Comparison of ENCODE assay signal across 16 mouse cellular contexts in genomic region chr2:6705475-6705874, GRCm38 (mm10).
DNase-seq lines count a peak whose midpoint lies in the region; ATAC-seq and TF ChIP-seq lines count a peak whose summit lies in the region.
"Had no signal": no experiment of that assay in that cellular context is flagged by ENCODE, and none has a peak within 500 bp of the region (broad histone marks: within the 10 kb centered on the region; RNA-seq: fewer than 3 reads in every experiment).

No protein-coding gene starts in this region.

- no peak overlapping the region for H3K4me3 ChIP-seq in limb, embryonic 14.5 days (replicated peaks; ENCODE audit: low read length)
- H3K4me3 ChIP-seq in limb, embryonic 10.5 days: no peak overlapping the region
- H3K4me3 ChIP-seq in CH12.LX (replicated peaks in 1 of 3; ENCODE audit: low read depth in 2 of 3, low read length in 2 of 3, poor library complexity in 1 of 3): peak overlapping the region in 1 of 3 experiments; percentile 34
- H3K4me3 ChIP-seq: hindbrain, embryonic 13.5 days; midbrain, embryonic 12.5 days; neural tube, embryonic 13.5 days had no signal

- no peak for TF ChIP-seq POLR2A in limb, embryonic 14.5 days (IDR thresholded peaks at IDR 0.05; ENCODE audit: borderline replicate concordance, extremely low read depth, insufficient read depth, insufficient read length)
- TF ChIP-seq POLR2A in CH12.LX (IDR thresholded peaks at IDR 0.05; ENCODE audit: low read depth, low read length): peak; percentile 14; the same call in 1 of the 2 replicates

- H3K4me2 ChIP-seq in limb, embryonic 14.5 days (replicated peaks; ENCODE audit: low read depth, low read length, severe bottlenecking): no peak overlapping the region
- H3K4me2 ChIP-seq in CH12.LX (ENCODE audit: insufficient read depth, low read depth, poor library complexity, severe bottlenecking): peak overlapping the region; percentile 96
- H3K4me2 ChIP-seq: heart, embryonic 11.5 days; hindbrain, embryonic 13.5 days; lung, embryonic 14.5 days; midbrain, embryonic 12.5 days; neural tube, embryonic 13.5 days had no signal

- peaks cover 16% of the 10 kb centered on the region for H3K4me1 ChIP-seq in limb, embryonic 14.5 days (ENCODE audit: control insufficient read depth, insufficient read depth, low read length)
- H3K4me1 ChIP-seq in limb, embryonic 10.5 days: peaks cover 18% of the 10 kb centered on the region
- H3K4me1 ChIP-seq in CH12.LX (ENCODE audit: control insufficient read depth in 1 of 2, insufficient read depth in 2 of 2): peaks cover 27 to 77% of the 10 kb centered on the region in 2 experiments

- dilution Hi-C loops in CH12.LX (cut with MboI; ENCODE audit: extremely low pct_ligation_motif_present, extremely low pct_unique_long_range_greater_than_20kb, low sequenced_read_pairs): no loop called here

- DNase-seq in limb, embryonic 14.5 days (ENCODE audit: low spot score): no peak
- no peak for DNase-seq in limb, embryonic 10.5 days (ENCODE audit: low spot score)
- no peak for DNase-seq in CH12.LX (ENCODE audit: extremely low read depth)
- no peak for DNase-seq in cerebellum, adult 9-11 months
- DNase-seq in heart, adult 9 months (ENCODE audit: low spot score in 2 of 2): no peak
- DNase-seq: adrenal gland, postnatal 25 days; cerebellum, adult 18-20 months; kidney, adult 9 months; lung, embryonic 14.5 days; right cerebral cortex, adult 18-20 months had no signal

- WGBS in limb, embryonic 14.5 days: 63% methylated on average over 7 of the region's 7 CpGs
- whole genome bisulfite sequencing in limb, embryonic 10.5 days: 67% methylated on average over 7 of the region's 7 CpGs

- H3K27me3 ChIP-seq in limb, embryonic 14.5 days (ENCODE audit: control insufficient read depth, insufficient read depth, low read length): no peaks in the 10 kb centered on the region
- no peaks in the 10 kb centered on the region for H3K27me3 ChIP-seq in limb, embryonic 10.5 days (ENCODE audit: low read depth, poor library complexity, severe bottlenecking)
- H3K27me3 ChIP-seq in CH12.LX (replicated peaks): no peaks in the 10 kb centered on the region
- H3K27me3 ChIP-seq: hindbrain, embryonic 13.5 days; midbrain, embryonic 12.5 days; neural tube, embryonic 13.5 days had no signal

- TF ChIP-seq CTCF in CH12.LX (conservative IDR thresholded peaks at IDR 0.05 in 1 of 2, IDR thresholded peaks at IDR 0.05 in 1 of 2; ENCODE audit: low read depth in 2 of 2, low read length in 2 of 2): no peak

- peaks cover 62% of the 10 kb centered on the region for H3K79me2 ChIP-seq in CH12.LX (replicated peaks; ENCODE audit: control insufficient read depth, extremely low read depth, insufficient read depth, poor library complexity, severe bottlenecking)

- in situ Hi-C loops in CH12.LX (cut with MboI; ENCODE audit: low pct_ligation_motif_present, low pct_unique_long_range_greater_than_20kb, low sequenced_read_pairs): loop anchor here (25.0 kb wide), 1 partner anchor 268 kb away; no protein-coding TSS in a partner anchor

- TF ChIP-seq RAD21 in CH12.LX (IDR thresholded peaks at IDR 0.05; ENCODE audit: low read depth, low read length): no peak

- H3K27ac ChIP-seq in limb, embryonic 14.5 days (replicated peaks; ENCODE audit: low read depth, low read length): 0 out of 2 replicates have a peak overlapping the region, but pooled peaks have one; percentile 13
- H3K27ac ChIP-seq in limb, embryonic 10.5 days: no peak overlapping the region
- H3K27ac ChIP-seq in CH12.LX (ENCODE audit: insufficient read depth, low read depth): peak overlapping the region; percentile 72
- H3K27ac ChIP-seq: hindbrain, embryonic 13.5 days; midbrain, embryonic 12.5 days; neural tube, embryonic 13.5 days had no signal

- TF ChIP-seq EP300 in CH12.LX (IDR thresholded peaks at IDR 0.05; ENCODE audit: low read length): no peak; the same call in 1 of the 2 replicates

- no peaks in the 10 kb centered on the region for H3K36me3 ChIP-seq in limb, embryonic 14.5 days (ENCODE audit: control insufficient read depth, insufficient read depth, low read length)
- H3K36me3 ChIP-seq in limb, embryonic 10.5 days: no peaks in the 10 kb centered on the region
- H3K36me3 ChIP-seq in CH12.LX (replicated peaks in 1 of 2; ENCODE audit: control insufficient read depth in 1 of 2, insufficient read depth in 1 of 2, low read length in 1 of 2): peaks cover 2 to 35% of the 10 kb centered on the region in 2 experiments
- H3K36me3 ChIP-seq: hindbrain, embryonic 13.5 days; midbrain, embryonic 12.5 days; neural tube, embryonic 13.5 days had no signal

- no peak overlapping the region for H3K9ac ChIP-seq in limb, embryonic 14.5 days (ENCODE audit: low read depth, low read length, severe bottlenecking)
- H3K9ac ChIP-seq in CH12.LX (ENCODE audit: insufficient read depth, low read depth): peak overlapping the region; percentile 55
- H3K9ac ChIP-seq: hindbrain, embryonic 13.5 days; lung, embryonic 14.5 days; midbrain, embryonic 12.5 days; neural tube, embryonic 13.5 days had no signal

- ATAC-seq in limb, embryonic 14.5 days (ENCODE audit: low FRiP score, low read depth): no peak
- ATAC-seq in common myeloid progenitor, adult 5-6 weeks (replicated peaks; ENCODE audit: low read depth, poor library complexity, severe bottlenecking): 0 out of 2 replicates have a peak, but pooled peaks have one; percentile 5
- ATAC-seq in monocyte, adult 5-6 weeks (replicated peaks; ENCODE audit: insufficient number of reproducible peaks, low FRiP score, low TSS enrichment, poor library complexity, severe bottlenecking): peak; percentile 61

- H3K9me3 ChIP-seq in limb, embryonic 14.5 days (ENCODE audit: control insufficient read depth, low read length): no peaks in the 10 kb centered on the region
- H3K9me3 ChIP-seq in limb, embryonic 10.5 days (replicated peaks): no peaks in the 10 kb centered on the region
- no peaks in the 10 kb centered on the region for H3K9me3 ChIP-seq in CH12.LX (replicated peaks; ENCODE audit: low read length)
- H3K9me3 ChIP-seq: hindbrain, embryonic 13.5 days; midbrain, embryonic 12.5 days; neural tube, embryonic 13.5 days had no signal

TF ChIP-seq in CH12.LX, 34 proteins besides CTCF, POLR2A, EP300 and RAD21:
- TF ChIP-seq ZKSCAN1 (IDR thresholded peaks at IDR 0.05; ENCODE audit: borderline replicate concordance, low read depth, low read length) (no peak), TCF12 (IDR thresholded peaks at IDR 0.05; ENCODE audit: low read depth, low read length) (peak; percentile 43; the same call in 1 of the 2 replicates), MEF2A (IDR thresholded peaks at IDR 0.05; ENCODE audit: borderline replicate concordance, low read depth, low read length) (no peak), ELF1 (IDR thresholded peaks at IDR 0.05; ENCODE audit: low read depth, low read length) (peak; percentile 56), POLR2AphosphoS2 (IDR thresholded peaks at IDR 0.05; ENCODE audit: low read depth, low read length) (no peak), ZC3H11A (IDR thresholded peaks at IDR 0.05; ENCODE audit: low read depth, low read length) (no peak), PAX5 (IDR thresholded peaks at IDR 0.05; ENCODE audit: low read length) (no peak), USF2 (conservative IDR thresholded peaks at IDR 0.05; ENCODE audit: low read depth, low read length) (no peak), MAFK (IDR thresholded peaks at IDR 0.05; ENCODE audit: insufficient replicate concordance, low read length) (no peak), CHD1 (IDR thresholded peaks at IDR 0.05; ENCODE audit: low read depth, low read length) (peak; percentile 97), MAX (IDR thresholded peaks at IDR 0.05; ENCODE audit: low read length) (no peak), CHD2 (IDR thresholded peaks at IDR 0.05; ENCODE audit: low read length) (no peak; the same call in 1 of the 2 replicates), JUND (conservative IDR thresholded peaks at IDR 0.05; ENCODE audit: low read depth, low read length) (no peak), GABPA (IDR thresholded peaks at IDR 0.05; ENCODE audit: insufficient replicate concordance, low read depth, low read length) (no peak), TBP (conservative IDR thresholded peaks at IDR 0.05; ENCODE audit: low read depth, low read length) (no peak), USF1 (IDR thresholded peaks at IDR 0.05; ENCODE audit: low read depth, low read length) (no peak), SMC3 (IDR thresholded peaks at IDR 0.05; ENCODE audit: low read depth, low read length) (no peak), ZMIZ1 (IDR thresholded peaks at IDR 0.05; ENCODE audit: low read depth, low read length) (no peak), ETS1 (conservative IDR thresholded peaks at IDR 0.05; ENCODE audit: low read depth, low read length) (no peak; the same call in 1 of the 2 replicates), MXI1 (IDR thresholded peaks at IDR 0.05; ENCODE audit: low read depth, low read length) (peak; percentile 45; the same call in 1 of the 2 replicates), RCOR1 (conservative IDR thresholded peaks at IDR 0.05; ENCODE audit: low read depth, low read length) (no peak), IRF4 (IDR thresholded peaks at IDR 0.05; ENCODE audit: low read depth, low read length) (0 out of 2 replicates have a peak, but pooled peaks have one; percentile 10), UBTF (IDR thresholded peaks at IDR 0.05; ENCODE audit: low read depth, low read length) (no peak), MAZ (IDR thresholded peaks at IDR 0.05; ENCODE audit: low read depth, low read length) (0 out of 2 replicates have a peak, but pooled peaks have one; percentile 29), MYC (IDR thresholded peaks at IDR 0.05; ENCODE audit: low read depth, low read length) (0 out of 2 replicates have a peak, but pooled peaks have one; percentile 33), HCFC1 (IDR thresholded peaks at IDR 0.05; ENCODE audit: low read depth, low read length) (no peak; the same call in 1 of the 2 replicates), JUN (IDR thresholded peaks at IDR 0.05; ENCODE audit: insufficient read depth, low read depth, low read length) (no peak), SIN3A (IDR thresholded peaks at IDR 0.05; ENCODE audit: low read length) (peak; percentile 71), ZNF384 (IDR thresholded peaks at IDR 0.05; ENCODE audit: low read depth, low read length) (no peak), E2F4 (IDR thresholded peaks at IDR 0.05; ENCODE audit: insufficient replicate concordance, low read depth, low read length) (0 out of 2 replicates have a peak, but pooled peaks have one; percentile 45), NRF1 (IDR thresholded peaks at IDR 0.05; ENCODE audit: low read depth, low read length) (no peak), BHLHE40 (IDR thresholded peaks at IDR 0.05; ENCODE audit: low read depth, low read length) (0 out of 2 replicates have a peak, but pooled peaks have one; percentile 16)
